Mouse (Mus musculus) kidney, embryonic 16.5 days (tissue): ENCODE measurements at regions not wholly inside any gene's neighbourhood (a gene's known extent, or its start where the extent isn't known, plus 50 kb on each side); places are given as distances from the start of the nearest gene placed in this dataset.

ENCODE experiments used
- ATAC-seq: fragments of 200-750 bp; cut with Nextera tagmentation; 2 replicates; pipeline ENCODE4 v1.8.0; 2017; ENCODE audit warnings: moderate TSS enrichment; ENCODE audit not compliant: low FRiP score, low TSS enrichment
- H3K27ac ChIP-seq: fragments of 300-500 bp; sonication (generic); 2 replicates; pipeline ENCODE4 v1.5.1; 2014; ENCODE audit warnings: low read length
- H3K27me3 ChIP-seq: fragments of 300-500 bp; sonication (generic); 2 replicates; pipeline ENCODE4 v1.6.1; 2014; ENCODE audit warnings: low read length, control low read depth, mixed read lengths; ENCODE audit not compliant: insufficient read depth
- H3K36me3 ChIP-seq: fragments of 300-500 bp; sonication (generic); 2 replicates; pipeline ENCODE4 v1.6.1; 2014; ENCODE audit warnings: low read length, control low read depth, mixed read lengths; ENCODE audit not compliant: insufficient read depth
- H3K4me1 ChIP-seq: fragments of 300-500 bp; sonication (generic); 2 replicates; pipeline ENCODE4 v1.6.1; 2014; ENCODE audit warnings: low read length, control low read depth, mixed read lengths; ENCODE audit not compliant: insufficient read depth
- H3K4me2 ChIP-seq: fragments of 300-500 bp; sonication (generic); replicated peaks from 2 replicates; pipeline ENCODE4 v1.6.1; 2014; ENCODE audit warnings: low read depth, low read length
- H3K4me3 ChIP-seq: fragments of 300-500 bp; sonication (generic); 2 replicates; pipeline ENCODE4 v1.5.1; 2014; ENCODE audit warnings: mild to moderate bottlenecking, low read length
- H3K9ac ChIP-seq: fragments of 300-500 bp; sonication (generic); replicated peaks from 2 replicates; pipeline ENCODE4 v1.6.1; 2014; ENCODE audit warnings: low read length
- H3K9me3 ChIP-seq: fragments of 300-500 bp; sonication (generic); 2 replicates; pipeline ENCODE4 v1.6.1; 2016; ENCODE audit warnings: low read length, control low read depth
- WGBS: fragments of 180-500 bp; shearing (Covaris S2); extraction: QIAGEN DNeasy Blood & Tissue Kit; methylation state at CpG from one replicate; pipeline ENCODE4 v1.1.7; 2014; 5-methylcytosine and 5-hydroxymethylcytosine counted together

GRCm38 (mm10) chr2:21294002-21294401 lies 73.3 kb upstream of the Gpr158 start:
- WGBS: 89% methylated on average over 2 of the region's 2 CpGs
- ATAC-seq: no peak
- no peaks in the 10 kb centered on the region for H3K4me1 ChIP-seq

GRCm38 (mm10) chr2:21299681-21300080 lies 67.7 kb upstream of the Gpr158 start:
- H3K4me1 ChIP-seq: no peaks in the 10 kb centered on the region
- H3K36me3 ChIP-seq: no peaks in the 10 kb centered on the region
- no peak overlapping the region for H3K9ac ChIP-seq
- 86% methylated on average over 5 of the region's 5 CpGs for WGBS
- no peak overlapping the region for H3K4me3 ChIP-seq
- H3K4me2 ChIP-seq: no peak overlapping the region
- no peak overlapping the region for H3K27ac ChIP-seq
- H3K9me3 ChIP-seq: no peaks in the 10 kb centered on the region
- H3K27me3 ChIP-seq: no peaks in the 10 kb centered on the region
- no peak for ATAC-seq

More at GRCm38 (mm10) chr2:21294002-21294401, 73.3 kb upstream of the Gpr158 start:
- Histone ChIP-seq H3K36me3 (no peaks in the 10 kb centered on the region), H3K27me3 (no peaks in the 10 kb centered on the region), H3K27ac (no peak overlapping the region), H3K4me3 (no peak overlapping the region), H3K4me2 (no peak overlapping the region), H3K9me3 (no peaks in the 10 kb centered on the region), H3K9ac (no peak overlapping the region)
